Mouse (Mus musculus): ENCODE data around the gene Gm11549. TPM values are rescaled to one million over a fixed set of nuclear protein-coding genes. Genes with fewer than 3 reads are reported as not detected.
A peak's percentile ranks its signal among the peaks of the same experiment; 100 is the strongest.

Gene Gm11549
- total and polyA plus RNA-seq, 3 experiments = not detected

DNA sequence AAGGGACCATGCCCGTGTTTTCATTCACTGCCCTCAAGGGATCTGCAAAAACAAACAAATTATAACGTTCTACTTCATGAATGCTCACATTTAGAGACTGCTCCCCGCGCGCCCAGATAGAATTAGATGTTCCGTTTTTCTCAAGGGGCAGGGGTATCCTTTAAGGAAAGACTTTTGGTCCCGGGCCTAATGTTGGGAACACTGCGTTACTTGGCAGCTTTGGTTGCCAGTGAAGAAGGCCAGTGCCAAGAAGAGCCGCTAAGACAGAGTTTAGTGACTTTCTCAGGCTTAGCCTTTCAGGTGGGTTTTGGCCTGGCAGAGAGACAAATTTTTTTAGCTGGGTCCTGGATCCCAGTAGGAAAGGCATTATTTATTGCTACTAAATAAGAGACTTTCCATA, 25.3 kb downstream of the Gm11549 start:
- H3K4me1 ChIP-seq (ENCODE audit: control insufficient read depth in 1 of 2, insufficient read depth in 2 of 2) = peaks cover 0 to 18% of the 10 kb centered on the region in 2 experiments; a peak in 2 of 4 replicates
- H3K27me3 ChIP-seq (replicated peaks) = no peaks in the 10 kb centered on the region
- no peak overlapping the region for H3K9ac ChIP-seq (ENCODE audit: insufficient read depth, low read depth)
- no peak overlapping the region for H3K4me3 ChIP-seq (replicated peaks in 1 of 3; ENCODE audit: low read depth in 2 of 3, low read length in 2 of 3, poor library complexity in 1 of 3)
- H3K9me3 ChIP-seq (replicated peaks; ENCODE audit: low read length) = peaks cover 5% of the 10 kb centered on the region
- H3K79me2 ChIP-seq (replicated peaks; ENCODE audit: control insufficient read depth, extremely low read depth, insufficient read depth, poor library complexity, severe bottlenecking) = no peaks in the 10 kb centered on the region
- no peak overlapping the region for H3K4me2 ChIP-seq (ENCODE audit: insufficient read depth, low read depth, poor library complexity, severe bottlenecking)
- no peak for TF ChIP-seq ELF1 (IDR thresholded peaks at IDR 0.05; ENCODE audit: low read depth, low read length)
- no peak for TF ChIP-seq SMC3 (IDR thresholded peaks at IDR 0.05; ENCODE audit: low read depth, low read length)
- TF ChIP-seq JUN (IDR thresholded peaks at IDR 0.05; ENCODE audit: insufficient read depth, low read depth, low read length) = no peak
- TF ChIP-seq USF1 (IDR thresholded peaks at IDR 0.05; ENCODE audit: low read depth, low read length) = no peak
- no peak for TF ChIP-seq GABPA (IDR thresholded peaks at IDR 0.05; ENCODE audit: insufficient replicate concordance, low read depth, low read length)
- TF ChIP-seq MEF2A (IDR thresholded peaks at IDR 0.05; ENCODE audit: borderline replicate concordance, low read depth, low read length) = no peak
- no peak for TF ChIP-seq CHD2 (IDR thresholded peaks at IDR 0.05; ENCODE audit: low read length)
- H3K27ac ChIP-seq (ENCODE audit: insufficient read depth, low read depth) = no peak overlapping the region
- H3K36me3 ChIP-seq (replicated peaks in 1 of 2; ENCODE audit: control insufficient read depth in 1 of 2, insufficient read depth in 1 of 2, low read length in 1 of 2) = no peaks in the 10 kb centered on the region
- in situ Hi-C loops (cut with MboI; ENCODE audit: low pct_ligation_motif_present, low pct_unique_long_range_greater_than_20kb, low sequenced_read_pairs) = loop anchor here (10.0 kb wide), 1 partner anchor 51 kb away; no protein-coding TSS in a partner anchor
- dilution Hi-C loops (cut with MboI; ENCODE audit: extremely low pct_ligation_motif_present, extremely low pct_unique_long_range_greater_than_20kb, low sequenced_read_pairs) = no loop called here
- no peak for DNase-seq (ENCODE audit: extremely low read depth)

DNA sequence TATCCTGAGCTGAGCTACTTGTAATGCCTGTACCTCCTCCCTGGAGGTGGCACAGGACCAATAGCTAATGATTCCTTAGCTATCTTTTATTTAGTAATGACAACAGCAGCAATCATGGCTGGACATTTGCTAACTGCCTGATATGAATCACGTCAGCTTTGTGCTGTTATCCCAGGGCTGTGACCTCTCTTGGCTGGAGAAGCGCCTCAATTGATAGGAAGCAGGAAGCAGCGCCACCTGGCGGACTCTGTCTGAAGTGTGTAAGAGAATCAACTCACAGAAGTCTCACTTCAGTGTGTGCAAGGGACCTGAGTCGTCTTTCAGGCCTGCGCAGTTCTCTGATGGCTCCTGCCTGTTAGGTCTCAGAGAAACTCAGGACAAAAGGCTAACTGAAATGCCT, 26.2 kb downstream of the Gm11549 start:
- Histone ChIP-seq H3K79me2 (replicated peaks; ENCODE audit: control insufficient read depth, extremely low read depth, insufficient read depth, poor library complexity, severe bottlenecking) (no peaks in the 10 kb centered on the region), H3K27ac (ENCODE audit: insufficient read depth, low read depth) (no peak overlapping the region), H3K4me3 (replicated peaks in 1 of 3; ENCODE audit: low read depth in 2 of 3, low read length in 2 of 3, poor library complexity in 1 of 3) (peak overlapping the region in 2 of 3 experiments; percentile 3 to 35), H3K4me1 (ENCODE audit: control insufficient read depth in 1 of 2, insufficient read depth in 2 of 2) (peaks cover 0 to 18% of the 10 kb centered on the region in 2 experiments; a peak in 2 of 4 replicates), H3K9ac (ENCODE audit: insufficient read depth, low read depth) (peak overlapping the region; percentile 70), H3K9me3 (replicated peaks; ENCODE audit: low read length) (peaks cover 5% of the 10 kb centered on the region), H3K36me3 (replicated peaks in 1 of 2; ENCODE audit: control insufficient read depth in 1 of 2, insufficient read depth in 1 of 2, low read length in 1 of 2) (no peaks in the 10 kb centered on the region), H3K4me2 (ENCODE audit: insufficient read depth, low read depth, poor library complexity, severe bottlenecking) (peak overlapping the region; percentile 97), H3K27me3 (replicated peaks) (no peaks in the 10 kb centered on the region)
- in situ Hi-C loops (cut with MboI; ENCODE audit: low pct_ligation_motif_present, low pct_unique_long_range_greater_than_20kb, low sequenced_read_pairs) (loop anchor here (10.0 kb wide), 1 partner anchor 51 kb away; no protein-coding TSS in a partner anchor), dilution Hi-C loops (cut with MboI; ENCODE audit: extremely low pct_ligation_motif_present, extremely low pct_unique_long_range_greater_than_20kb, low sequenced_read_pairs) (no loop called here)
- TF ChIP-seq EP300 (IDR thresholded peaks at IDR 0.05; ENCODE audit: low read length) (no peak), MXI1 (IDR thresholded peaks at IDR 0.05; ENCODE audit: low read depth, low read length) (no peak), CTCF (conservative IDR thresholded peaks at IDR 0.05 in 1 of 2, IDR thresholded peaks at IDR 0.05 in 1 of 2; ENCODE audit: low read depth in 2 of 2, low read length in 2 of 2) (peak; percentile 78 to 94), SMC3 (IDR thresholded peaks at IDR 0.05; ENCODE audit: low read depth, low read length) (peak; percentile 97), MAFK (IDR thresholded peaks at IDR 0.05; ENCODE audit: insufficient replicate concordance, low read length) (no peak), ZMIZ1 (IDR thresholded peaks at IDR 0.05; ENCODE audit: low read depth, low read length) (no peak), SIN3A (IDR thresholded peaks at IDR 0.05; ENCODE audit: low read length) (no peak), MAZ (IDR thresholded peaks at IDR 0.05; ENCODE audit: low read depth, low read length) (no peak), ZC3H11A (IDR thresholded peaks at IDR 0.05; ENCODE audit: low read depth, low read length) (peak; percentile 58; the same call in 1 of the 2 replicates), RAD21 (IDR thresholded peaks at IDR 0.05; ENCODE audit: low read depth, low read length) (peak; percentile 87), TCF12 (IDR thresholded peaks at IDR 0.05; ENCODE audit: low read depth, low read length) (no peak), IRF4 (IDR thresholded peaks at IDR 0.05; ENCODE audit: low read depth, low read length) (peak; percentile 42; the same call in 1 of the 2 replicates), PAX5 (IDR thresholded peaks at IDR 0.05; ENCODE audit: low read length) (no peak), JUND (conservative IDR thresholded peaks at IDR 0.05; ENCODE audit: low read depth, low read length) (no peak; the same call in 1 of the 2 replicates), TBP (conservative IDR thresholded peaks at IDR 0.05; ENCODE audit: low read depth, low read length) (0 out of 2 replicates have a peak, but pooled peaks have one; percentile 39), NRF1 (IDR thresholded peaks at IDR 0.05; ENCODE audit: low read depth, low read length) (peak; percentile 72)
- DNase-seq (ENCODE audit: extremely low read depth) = peak; percentile 96

Data from CH12.LX (cell line).